Mouse (Mus musculus) erythroblast, embryonic 14.5 days (primary cell): ENCODE measurements around the gene Cplane1.

Experiments used
- GATA1 ChIP-seq: IDR thresholded peaks from 2 replicates; pipeline ENCODE4 v1.6.1; 2012; ENCODE audit warnings: low read length, inconsistent platforms, mixed read lengths
- TAL1 ChIP-seq: IDR thresholded peaks from 3 replicates; pipeline ENCODE4 v1.6.1; 2012; ENCODE audit warnings: low read length, inconsistent platforms, mixed read lengths

- no peak for TF ChIP-seq TAL1
- no peak for TF ChIP-seq GATA1
Measured at GRCm38 (mm10) chr15:8294150-8294549, 125.2 kb downstream of the Cplane1 start.
